Comparison of ENCODE assay signal across 20 mouse cellular contexts in genomic region chr1:88288056-88288788, GRCm38 (mm10). TPM values are rescaled to one million over a fixed set of nuclear protein-coding genes. Genes with fewer than 3 reads are reported as not detected.
DNase-seq lines count a peak whose midpoint lies in the region; ATAC-seq and TF ChIP-seq lines count a peak whose summit lies in the region.
"Had no signal": no experiment of that assay in that cellular context is flagged by ENCODE, and none has a peak within 500 bp of the region (broad histone marks: within the 10 kb centered on the region; RNA-seq: fewer than 3 reads in every experiment).

No protein-coding gene starts in this region.

- H3K27me3 ChIP-seq in liver, adult 2 months (ENCODE audit: control insufficient read depth, insufficient read depth, low read length), result no peaks in the 10 kb centered on the region
- H3K27me3 ChIP-seq in liver, embryonic 12.5 days (replicated peaks), result no peaks in the 10 kb centered on the region
- no peaks in the 10 kb centered on the region for H3K27me3 ChIP-seq in intestine, embryonic 14.5 days (replicated peaks; ENCODE audit: control insufficient read depth, insufficient read depth, low read length)
- no peaks in the 10 kb centered on the region for H3K27me3 ChIP-seq in liver, postnatal 0 days (ENCODE audit: insufficient read depth, low read length)
- H3K27me3 ChIP-seq: hindbrain, embryonic 15.5 days; limb, embryonic 12.5 days; midbrain, embryonic 15.5 days had no signal

- WGBS in liver, adult 2 months, result 18% methylated on average over 3 of the region's 3 CpGs
- WGBS in liver, embryonic 12.5 days (ENCODE audit: insufficient replicate concordance), result 26% methylated on average over 3 of the region's 3 CpGs
- 38% methylated on average over 3 of the region's 3 CpGs for WGBS in intestine, embryonic 14.5 days
- WGBS in liver, postnatal 0 days (ENCODE audit: insufficient replicate concordance), result 29% methylated on average over 3 of the region's 3 CpGs

- peak overlapping the region; percentile 83 for H3K27ac ChIP-seq in liver, adult 2 months (replicated peaks; ENCODE audit: insufficient read depth, low read depth, low read length)
- H3K27ac ChIP-seq in liver, embryonic 12.5 days, result no peak overlapping the region
- H3K27ac ChIP-seq in intestine, embryonic 14.5 days (ENCODE audit: low read depth), result no peak overlapping the region
- peak overlapping the region; percentile 30 for H3K27ac ChIP-seq in liver, postnatal 0 days (ENCODE audit: low read depth)
- H3K27ac ChIP-seq: embryonic facial prominence, embryonic 10.5 days; gastrocnemius, adult 2 months; heart, adult 2 months; hindbrain, embryonic 15.5 days; left cerebral cortex, adult 2 months; limb, embryonic 12.5 days; midbrain, embryonic 15.5 days had no signal

- ATAC-seq in liver, embryonic 12.5 days, result no peak
- peak; percentile 57 for ATAC-seq in intestine, embryonic 14.5 days (replicated peaks; ENCODE audit: low FRiP score, low TSS enrichment, low read depth)
- peak; percentile 80 for ATAC-seq in liver, postnatal 0 days
- ATAC-seq in megakaryocyte progenitor cell, adult 5-6 weeks (replicated peaks; ENCODE audit: poor library complexity), result no peak
- ATAC-seq: forebrain, postnatal 0 days; midbrain, embryonic 15.5 days had no signal

- TF ChIP-seq CTCF in liver, adult 2 months (IDR thresholded peaks at IDR 0.05; ENCODE audit: low read depth, low read length), result no peak
- TF ChIP-seq CTCF in liver, postnatal 0 days (IDR thresholded peaks at IDR 0.05; ENCODE audit: low read depth), result no peak

- no peak overlapping the region for H3K4me3 ChIP-seq in liver, adult 2 months (ENCODE audit: insufficient read depth, low read depth, low read length)
- H3K4me3 ChIP-seq in liver, embryonic 12.5 days, result no peak overlapping the region
- H3K4me3 ChIP-seq in intestine, embryonic 14.5 days (ENCODE audit: low read depth, low read length), result no peak overlapping the region
- H3K4me3 ChIP-seq in liver, postnatal 0 days (ENCODE audit: low read depth, low read length), result no peak overlapping the region
- H3K4me3 ChIP-seq: embryonic facial prominence, embryonic 10.5 days; erythroblast, embryonic 14.5 days; gastrocnemius, adult 2 months; heart, adult 2 months; hindbrain, embryonic 15.5 days; left cerebral cortex, adult 2 months; limb, embryonic 12.5 days; midbrain, embryonic 15.5 days had no signal

- H3K4me1 ChIP-seq in liver, adult 2 months (ENCODE audit: control insufficient read depth, insufficient read depth, low read length), result peaks cover 33% of the 10 kb centered on the region
- H3K4me1 ChIP-seq in liver, embryonic 12.5 days, result no peaks in the 10 kb centered on the region
- no peaks in the 10 kb centered on the region for H3K4me1 ChIP-seq in intestine, embryonic 14.5 days (replicated peaks; ENCODE audit: control insufficient read depth, insufficient read depth, low read length)
- peaks cover 14% of the 10 kb centered on the region for H3K4me1 ChIP-seq in liver, postnatal 0 days (ENCODE audit: insufficient read depth)
- H3K4me1 ChIP-seq: embryonic facial prominence, embryonic 10.5 days; hindbrain, embryonic 15.5 days; limb, embryonic 12.5 days; midbrain, embryonic 15.5 days had no signal

- H3K4me2 ChIP-seq in liver, embryonic 12.5 days, result no peak overlapping the region
- H3K4me2 ChIP-seq in intestine, embryonic 14.5 days (ENCODE audit: low read length), result no peak overlapping the region
- H3K4me2 ChIP-seq in liver, postnatal 0 days (ENCODE audit: low read depth, low read length), result no peak overlapping the region
- H3K4me2 ChIP-seq: hindbrain, embryonic 15.5 days; limb, embryonic 12.5 days; midbrain, embryonic 15.5 days had no signal

- TF ChIP-seq POLR2A in liver, adult 2 months (IDR thresholded peaks at IDR 0.05; ENCODE audit: extremely low read depth, insufficient read depth, low read length), result no peak

- peak; percentile 61 for DNase-seq in adrenal gland, adult 2 months
- DNase-seq in adrenal gland, postnatal 10 days, result no peak
- peak; percentile 100 for DNase-seq in liver, adult 2 months (ENCODE audit: extremely low read depth, low read depth, low spot score)
- DNase-seq in intestine, embryonic 14.5 days (ENCODE audit: low spot score), result no peak
- DNase-seq in liver, postnatal 0 days, result peak; percentile 79
- DNase-seq in cerebellum, adult 9-11 months, result no peak
- DNase-seq: cerebellum, adult 11 months had no signal

- no peaks in the 10 kb centered on the region for H3K79me2 ChIP-seq in liver, adult 2 months (ENCODE audit: control insufficient read depth, insufficient read depth, low read length)

- H3K9ac ChIP-seq in liver, adult 2 months (ENCODE audit: low read depth, low read length), result peak overlapping the region; percentile 4; the same call in 1 of the 2 replicates
- no peak overlapping the region for H3K9ac ChIP-seq in liver, embryonic 12.5 days
- no peak overlapping the region for H3K9ac ChIP-seq in intestine, embryonic 14.5 days (ENCODE audit: low read length)
- H3K9ac ChIP-seq in liver, postnatal 0 days (replicated peaks), result no peak overlapping the region
- H3K9ac ChIP-seq: forebrain, postnatal 0 days; hindbrain, embryonic 15.5 days; limb, embryonic 12.5 days; midbrain, embryonic 15.5 days had no signal

- H3K36me3 ChIP-seq in liver, adult 2 months (ENCODE audit: control insufficient read depth, insufficient read depth, low read length), result no peaks in the 10 kb centered on the region
- no peaks in the 10 kb centered on the region for H3K36me3 ChIP-seq in liver, embryonic 12.5 days
- no peaks in the 10 kb centered on the region for H3K36me3 ChIP-seq in intestine, embryonic 14.5 days (ENCODE audit: control insufficient read depth, insufficient read depth, low read length)
- H3K36me3 ChIP-seq in liver, postnatal 0 days (replicated peaks; ENCODE audit: insufficient read depth, low read length), result no peaks in the 10 kb centered on the region
- H3K36me3 ChIP-seq: embryonic facial prominence, embryonic 10.5 days; hindbrain, embryonic 15.5 days; limb, embryonic 12.5 days; midbrain, embryonic 15.5 days had no signal

- peaks cover 36% of the 10 kb centered on the region for H3K9me3 ChIP-seq in liver, embryonic 12.5 days (replicated peaks)
- peaks cover 34% of the 10 kb centered on the region for H3K9me3 ChIP-seq in intestine, embryonic 14.5 days (ENCODE audit: control insufficient read depth, low read length)
- H3K9me3 ChIP-seq in liver, postnatal 0 days (ENCODE audit: low read length), result no peaks in the 10 kb centered on the region

- TF ChIP-seq EP300 in liver, postnatal 0 days (IDR thresholded peaks at IDR 0.05; ENCODE audit: low read depth), result no peak

RNA-seq across cellular contexts. Expression of gene Trpm8, which starts 10.8 kb away (rescaled TPM):
- total RNA-seq in adrenal gland, adult 2 months (2021), result not detected
- not detected in 2 replicates for polyA plus RNA-seq in adrenal gland, adult 2 months (2012; rRNA removed)
- total RNA-seq in adrenal gland, postnatal 10 days (2021), result not detected
- total RNA-seq in liver, adult 2 months (2014; rRNA removed), result under 0.01 TPM in 2 replicates
- polyA plus RNA-seq in liver, adult 2 months (2012; rRNA removed), result 0.01 and 0.02 TPM in 2 replicates
- polyA plus RNA-seq in liver, embryonic 12.5 days (2016; fragmentation: Nextera tagmentation; extraction: Ambion mirVana), result not detected in 2 replicates
- polyA plus RNA-seq in intestine, embryonic 14.5 days (2014; fragmentation: Nextera tagmentation; extraction: Ambion mirVana), result not detected in 2 replicates
- not detected in 2 replicates for polyA plus RNA-seq in liver, postnatal 0 days (2015; fragmentation: Nextera tagmentation; extraction: Ambion mirVana)
- not detected in 2 replicates for total RNA-seq in megakaryocyte progenitor cell, adult 5-6 weeks (2015)
- total RNA-seq in megakaryocyte progenitor cell, adult 5-6 weeks (2017), result not detected in 2 replicates
- total RNA-seq: gastrocnemius, adult 2 months; heart, adult 2 months; heart, postnatal 14 days had no signal
- polyA plus RNA-seq: embryonic facial prominence, embryonic 10.5 days; erythroblast, embryonic 14.5 days; heart, adult 2 months; limb, embryonic 12.5 days; neural tube, embryonic 11.5 days had no signal

RNA-seq across cellular contexts. Expression of gene Hjurp, which starts 10.8 kb away (rescaled TPM):
- total RNA-seq in adrenal gland, adult 2 months (2021), result 10 to 100 TPM; 24.7 to 25.5 TPM
- polyA plus RNA-seq in adrenal gland, adult 2 months (2012; rRNA removed), result 13.6 and 17.5 TPM in 2 replicates
- 10 to 100 TPM; 63.8 to 91.9 TPM for total RNA-seq in adrenal gland, postnatal 10 days (2021)
- 78.7 and 90.1 TPM in 2 replicates for total RNA-seq in liver, adult 2 months (2014; rRNA removed)
- 31.4 and 32.8 TPM in 2 replicates for polyA plus RNA-seq in liver, adult 2 months (2012; rRNA removed)
- polyA plus RNA-seq in liver, embryonic 12.5 days (2016; fragmentation: Nextera tagmentation; extraction: Ambion mirVana), result 104 and 106 TPM in 2 replicates
- 182 and 203 TPM in 2 replicates for polyA plus RNA-seq in intestine, embryonic 14.5 days (2014; fragmentation: Nextera tagmentation; extraction: Ambion mirVana)
- 31.4 and 37.0 TPM in 2 replicates for polyA plus RNA-seq in liver, postnatal 0 days (2015; fragmentation: Nextera tagmentation; extraction: Ambion mirVana)
- 104 and 106 TPM in 2 replicates for total RNA-seq in megakaryocyte progenitor cell, adult 5-6 weeks (2015)
- 156 and 189 TPM in 2 replicates for total RNA-seq in megakaryocyte progenitor cell, adult 5-6 weeks (2017)

Comparison
In these comparisons a context has a peak if more than half of its experiments do, and no peak if none do; other contexts are left out.
1. DNase-seq: peak in adrenal gland, adult 2 months (single experiment), liver, adult 2 months (single experiment) and liver, postnatal 0 days (single experiment); none in adrenal gland, postnatal 10 days (single experiment), intestine, embryonic 14.5 days (single experiment) and cerebellum, adult 9-11 months (single experiment).
2. H3K27ac ChIP-seq: peak in liver, adult 2 months (single experiment) and liver, postnatal 0 days (single experiment); none in liver, embryonic 12.5 days (single experiment) and intestine, embryonic 14.5 days (single experiment).
3. ATAC-seq: peak in intestine, embryonic 14.5 days (single experiment) and liver, postnatal 0 days (single experiment); none in liver, embryonic 12.5 days (single experiment) and megakaryocyte progenitor cell, adult 5-6 weeks (single experiment).